Mouse (Mus musculus): Measurements from ENCODE around the gene Gm13289. TPM values are rescaled to one million over a fixed set of nuclear protein-coding genes. Genes with fewer than 3 reads are reported as not detected.

The Gm13289 gene
- polyA plus RNA-seq, 1 experiment from 2014 or later: not detected

Other genes starting within 250 kb of the Gm13289 start
- gene Ifna15, start 218.7 kb upstream of the Gm13289 start, polyA plus RNA-seq (2015; fragmentation: Nextera tagmentation; extraction: Ambion mirVana): not detected in 2 replicates
- gene Ifna14, start 205.1 kb upstream of the Gm13289 start, polyA plus RNA-seq (2015; fragmentation: Nextera tagmentation; extraction: Ambion mirVana): not detected in 2 replicates
- not detected in 2 replicates for gene Ifna9, start 184.5 kb upstream of the Gm13289 start, polyA plus RNA-seq (2015; fragmentation: Nextera tagmentation; extraction: Ambion mirVana)
- gene Ifna12, start 173.5 kb upstream of the Gm13289 start, polyA plus RNA-seq (2015; fragmentation: Nextera tagmentation; extraction: Ambion mirVana): not detected in 2 replicates
- gene C87499, start 142.5 kb upstream of the Gm13289 start, polyA plus RNA-seq (2015; fragmentation: Nextera tagmentation; extraction: Ambion mirVana): not detected in 2 replicates
- not detected in 2 replicates for gene Ifna13, start 132.5 kb upstream of the Gm13289 start, polyA plus RNA-seq (2015; fragmentation: Nextera tagmentation; extraction: Ambion mirVana)
- not detected in 2 replicates for gene Ifna16, start 100.0 kb upstream of the Gm13289 start, polyA plus RNA-seq (2015; fragmentation: Nextera tagmentation; extraction: Ambion mirVana)
- not detected in 2 replicates for gene Ifna2, start 93.0 kb upstream of the Gm13289 start, polyA plus RNA-seq (2015; fragmentation: Nextera tagmentation; extraction: Ambion mirVana)
- not detected in 2 replicates for gene Ifnab, start 85.6 kb upstream of the Gm13289 start, polyA plus RNA-seq (2015; fragmentation: Nextera tagmentation; extraction: Ambion mirVana)
- gene Gm26566, start 55.1 kb upstream of the Gm13289 start, polyA plus RNA-seq (2015; fragmentation: Nextera tagmentation; extraction: Ambion mirVana): 1.6 and 2.3 TPM in 2 replicates
- gene Klhl9, start 54.5 kb upstream of the Gm13289 start, polyA plus RNA-seq (2015; fragmentation: Nextera tagmentation; extraction: Ambion mirVana): 117 and 128 TPM in 2 replicates
- gene Gm13271, start 22.1 kb upstream of the Gm13289 start, polyA plus RNA-seq (2015; fragmentation: Nextera tagmentation; extraction: Ambion mirVana): not detected in 2 replicates
- 0.14 TPM in 1 of 2 replicates, not detected in the other for gene Gm13283, start 16.8 kb upstream of the Gm13289 start, polyA plus RNA-seq (2015; fragmentation: Nextera tagmentation; extraction: Ambion mirVana)
- not detected in 2 replicates for gene Gm13290, start 3.1 kb upstream of the Gm13289 start, polyA plus RNA-seq (2015; fragmentation: Nextera tagmentation; extraction: Ambion mirVana)
- gene Gm13272, start 2.9 kb downstream of the Gm13289 start, polyA plus RNA-seq (2015; fragmentation: Nextera tagmentation; extraction: Ambion mirVana): not detected in 2 replicates
- 0.20 TPM in 1 of 2 replicates, not detected in the other for gene Ifnz, start 5.2 kb downstream of the Gm13289 start, polyA plus RNA-seq (2015; fragmentation: Nextera tagmentation; extraction: Ambion mirVana)
- not detected in 2 replicates for gene Gm13276, start 8.8 kb downstream of the Gm13289 start, polyA plus RNA-seq (2015; fragmentation: Nextera tagmentation; extraction: Ambion mirVana)
- not detected in 2 replicates for gene Gm13277, start 11.7 kb downstream of the Gm13289 start, polyA plus RNA-seq (2015; fragmentation: Nextera tagmentation; extraction: Ambion mirVana)
- not detected in 2 replicates for gene Gm13278, start 14.6 kb downstream of the Gm13289 start, polyA plus RNA-seq (2015; fragmentation: Nextera tagmentation; extraction: Ambion mirVana)
- gene Gm13275, start 17.6 kb downstream of the Gm13289 start, polyA plus RNA-seq (2015; fragmentation: Nextera tagmentation; extraction: Ambion mirVana): not detected in 2 replicates
- not detected in 2 replicates for gene Gm13279, start 20.5 kb downstream of the Gm13289 start, polyA plus RNA-seq (2015; fragmentation: Nextera tagmentation; extraction: Ambion mirVana)
- not detected in 2 replicates for gene Gm13285, start 22.7 kb downstream of the Gm13289 start, polyA plus RNA-seq (2015; fragmentation: Nextera tagmentation; extraction: Ambion mirVana)
- not detected in 2 replicates for gene Gm13287, start 26.3 kb downstream of the Gm13289 start, polyA plus RNA-seq (2015; fragmentation: Nextera tagmentation; extraction: Ambion mirVana)
- not detected in 2 replicates for gene Gm13288, start 28.6 kb downstream of the Gm13289 start, polyA plus RNA-seq (2015; fragmentation: Nextera tagmentation; extraction: Ambion mirVana)
- gene Ifna7, start 39.3 kb downstream of the Gm13289 start, polyA plus RNA-seq (2015; fragmentation: Nextera tagmentation; extraction: Ambion mirVana): not detected in 2 replicates
- not detected in 2 replicates for gene Ifna11, start 43.0 kb downstream of the Gm13289 start, polyA plus RNA-seq (2015; fragmentation: Nextera tagmentation; extraction: Ambion mirVana)
- not detected in 2 replicates for gene Ifna6, start 50.5 kb downstream of the Gm13289 start, polyA plus RNA-seq (2015; fragmentation: Nextera tagmentation; extraction: Ambion mirVana)
- not detected in 2 replicates for gene Ifna5, start 58.6 kb downstream of the Gm13289 start, polyA plus RNA-seq (2015; fragmentation: Nextera tagmentation; extraction: Ambion mirVana)
- gene Ifna4, start 64.9 kb downstream of the Gm13289 start, polyA plus RNA-seq (2015; fragmentation: Nextera tagmentation; extraction: Ambion mirVana): not detected in 2 replicates
- gene Ifna1, start 73.2 kb downstream of the Gm13289 start, polyA plus RNA-seq (2015; fragmentation: Nextera tagmentation; extraction: Ambion mirVana): not detected in 2 replicates
- not detected in 2 replicates for gene Ifne, start 103.3 kb downstream of the Gm13289 start, polyA plus RNA-seq (2015; fragmentation: Nextera tagmentation; extraction: Ambion mirVana)